Mouse (Mus musculus): ENCODE data around the gene Ahnak2. TPM values are rescaled to one million over a fixed set of nuclear protein-coding genes. Genes with fewer than 3 reads are reported as not detected.

Gene Ahnak2
- total RNA-seq, 2 experiments from 2014 or later = 8.1 to 8.2 TPM

- intact Hi-C loops (cut with DNase I) = no loop called here
- Histone ChIP-seq H3K4me3 (no peak overlapping the region), H3K27ac (no peak overlapping the region)
- TF ChIP-seq CTCF (IDR thresholded peaks at IDR 0.05) = no peak
- no peak for DNase-seq (ENCODE audit: extremely low spot score in 1 of 2, low spot score in 2 of 2)
Observed at GRCm38 (mm10) chr12:112736636-112736925, 65.9 kb downstream of the Ahnak2 start.

GRCm38 (mm10) chr12:112735896-112736635 is 66.4 kb downstream of the Ahnak2 start:
- no peak overlapping the region for H3K4me3 ChIP-seq
- no peak for TF ChIP-seq CTCF (IDR thresholded peaks at IDR 0.05)
- H3K27ac ChIP-seq = no peak overlapping the region
- intact Hi-C loops (cut with DNase I) = no loop called here
- DNase-seq (ENCODE audit: extremely low spot score in 1 of 2, low spot score in 2 of 2) = no peak

- intact Hi-C loops (cut with DNase I) = no loop called here
- H3K27ac ChIP-seq = no peak overlapping the region
- no peak overlapping the region for H3K4me3 ChIP-seq
- no peak for DNase-seq (ENCODE audit: extremely low spot score in 1 of 2, low spot score in 2 of 2)
- no peak for TF ChIP-seq CTCF (IDR thresholded peaks at IDR 0.05)
Observed at GRCm38 (mm10) chr12:112734881-112735655, 67.4 kb downstream of the Ahnak2 start.

GRCm38 (mm10) chr12:112734108-112734820 is 68.2 kb downstream of the Ahnak2 start:
- Histone ChIP-seq H3K4me3 (no peak overlapping the region), H3K27ac (no peak overlapping the region)
- intact Hi-C loops (cut with DNase I) = no loop called here
- DNase-seq (ENCODE audit: extremely low spot score in 1 of 2, low spot score in 2 of 2) = no peak
- no peak for TF ChIP-seq CTCF (IDR thresholded peaks at IDR 0.05)

GRCm38 (mm10) chr12:112732591-112732990 is 69.9 kb downstream of the Ahnak2 start:
- TF ChIP-seq CTCF (IDR thresholded peaks at IDR 0.05) = no peak
- no peak overlapping the region for H3K27ac ChIP-seq

GRCm38 (mm10) chr12:112730808-112731207 is 71.6 kb downstream of the Ahnak2 start:
- TF ChIP-seq CTCF (IDR thresholded peaks at IDR 0.05) = no peak
- no peak for DNase-seq (ENCODE audit: extremely low spot score in 1 of 2, low spot score in 2 of 2)
- H3K27ac ChIP-seq = no peak overlapping the region
- intact Hi-C loops (cut with DNase I) = no loop called here
- no peak overlapping the region for H3K4me3 ChIP-seq

More at GRCm38 (mm10) chr12:112732591-112732990, 69.9 kb downstream of the Ahnak2 start:
- no peak overlapping the region for H3K4me3 ChIP-seq
- DNase-seq (ENCODE audit: extremely low spot score in 1 of 2, low spot score in 2 of 2) = no peak
- intact Hi-C loops (cut with DNase I) = no loop called here

- H3K27ac ChIP-seq = no peak overlapping the region; the same call in 1 of the 2 replicates
- no peak for TF ChIP-seq CTCF (IDR thresholded peaks at IDR 0.05)
- H3K4me3 ChIP-seq = no peak overlapping the region
- DNase-seq (ENCODE audit: extremely low spot score in 1 of 2, low spot score in 2 of 2) = no peak
- intact Hi-C loops (cut with DNase I) = no loop called here
Observed at GRCm38 (mm10) chr12:112727801-112728200, 74.7 kb downstream of the Ahnak2 start.

GRCm38 (mm10) chr12:112724077-112724805 is 78.2 kb downstream of the Ahnak2 start:
- intact Hi-C loops (cut with DNase I) = no loop called here
- DNase-seq (ENCODE audit: extremely low spot score in 1 of 2, low spot score in 2 of 2) = peak; percentile 60 to 69
- Histone ChIP-seq H3K4me3 (no peak overlapping the region), H3K27ac (no peak overlapping the region)
- TF ChIP-seq CTCF (IDR thresholded peaks at IDR 0.05) = peak; percentile 71

GRCm38 (mm10) chr12:112723445-112723844 is 79.0 kb downstream of the Ahnak2 start:
- H3K4me3 ChIP-seq = peak overlapping the region; percentile 84
- no peak for DNase-seq (ENCODE audit: extremely low spot score in 1 of 2, low spot score in 2 of 2)
- H3K27ac ChIP-seq = peak overlapping the region; percentile 76
- intact Hi-C loops (cut with DNase I) = no loop called here
- no peak for TF ChIP-seq CTCF (IDR thresholded peaks at IDR 0.05)

GRCm38 (mm10) chr12:112723028-112723330 is 79.5 kb downstream of the Ahnak2 start:
- TF ChIP-seq CTCF (IDR thresholded peaks at IDR 0.05) = no peak
- intact Hi-C loops (cut with DNase I) = no loop called here
- H3K27ac ChIP-seq = peak overlapping the region; percentile 76
- no peak for DNase-seq (ENCODE audit: extremely low spot score in 1 of 2, low spot score in 2 of 2)
- peak overlapping the region; percentile 84 for H3K4me3 ChIP-seq

- no peak for TF ChIP-seq CTCF (IDR thresholded peaks at IDR 0.05)
- peak overlapping the region; percentile 84 for H3K4me3 ChIP-seq
- intact Hi-C loops (cut with DNase I) = no loop called here
- peak; percentile 55 to 62 for DNase-seq (ENCODE audit: extremely low spot score in 1 of 2, low spot score in 2 of 2)
- peak overlapping the region; percentile 76 for H3K27ac ChIP-seq
Observed at GRCm38 (mm10) chr12:112722240-112723027, 80.0 kb downstream of the Ahnak2 start.

Small RNAs within 50 kb of the gene (microRNA-seq; reads per million reads assigned to microRNA genes)
- 2.4 to 6.3 reads per million in 2 experiments for gene Mir6940

Other genes with a start within 250 kb of the Ahnak2 start
- 100 to 1,000 TPM; 131 to 151 TPM for gene Inf2, start 213.9 kb downstream of the Ahnak2 start, total RNA-seq (2021)
- gene Adssl1, start 182.6 kb downstream of the Ahnak2 start, total RNA-seq (2021) = 10 to 100 TPM; 16.2 to 16.5 TPM
- gene Siva1, start 158.0 kb downstream of the Ahnak2 start, total RNA-seq (2021) = 10 to 100 TPM; 19.7 to 21.5 TPM
- 100 to 1,000 TPM; 144 to 157 TPM for gene Akt1, start 127.8 kb downstream of the Ahnak2 start, total RNA-seq (2021)
- 1 to 10 TPM; 1.1 to 1.2 TPM for gene Zbtb42, start 123.8 kb downstream of the Ahnak2 start, total RNA-seq (2021)
- gene Cep170b, start 82.2 kb downstream of the Ahnak2 start, total RNA-seq (2021) = 100 to 1,000 TPM; 280 to 294 TPM
- 10 to 100 TPM in 1 of 2 experiments, 1 to 10 TPM in 1; 7.4 to 10.1 TPM for gene Pld4, start 42.0 kb downstream of the Ahnak2 start, total RNA-seq (2021)
- 10 to 100 TPM; 15.7 to 18.6 TPM for gene Clba1, start 6.3 kb upstream of the Ahnak2 start, total RNA-seq (2021)
- gene Cdca4, start 26.8 kb upstream of the Ahnak2 start, total RNA-seq (2021) = 10 to 100 TPM; 10.5 to 12.4 TPM
- gene Gpr132, start 65.6 kb upstream of the Ahnak2 start, total RNA-seq (2021) = under 1 TPM in 1 of 2 experiments, not detected in 1; 0.18 TPM
- gene Jag2, start 127.1 kb upstream of the Ahnak2 start, total RNA-seq (2021) = 10 to 100 TPM; 57.9 to 62.2 TPM
- gene Nudt14, start 139.5 kb upstream of the Ahnak2 start, total RNA-seq (2021) = 10 to 100 TPM; 10.1 to 13.7 TPM
- 10 to 100 TPM; 60.2 to 64.5 TPM for gene Btbd6, start 173.8 kb upstream of the Ahnak2 start, total RNA-seq (2021)
- gene Brf1, start 198.0 kb upstream of the Ahnak2 start, total RNA-seq (2021) = 10 to 100 TPM; 45.6 to 46.6 TPM
- gene Pacs2, start 211.9 kb upstream of the Ahnak2 start, total RNA-seq (2021) = 10 to 100 TPM; 62.8 to 68.0 TPM

Measured in left cerebral cortex, adult 2 months (tissue).